Mouse (Mus musculus) regulatory T cell (primary cell): Measurements from ENCODE around the gene Wasf2.

Experiments used
- in situ Hi-C: fragments of 300-600 bp; cut with MboI, MseI; formaldehyde crosslinking; loops from one replicate; pipeline ENCODE4 v1.15.1; 2025; ENCODE audit warnings: high pct_unique_total_duplicates

Wasf2 gene

GRCm38 (mm10) chr4:133121974-133122637 is 8.2 kb upstream of the Wasf2 start:
- in situ Hi-C loops: no loop called here

- in situ Hi-C loops: loop anchor here (5.0 kb wide), 2 partner anchors 35 to 60 kb away; no protein-coding TSS in a partner anchor
Observed at GRCm38 (mm10) chr4:133127079-133127478, 3.2 kb upstream of the Wasf2 start.

GRCm38 (mm10) chr4:133127894-133128293 is 2.4 kb upstream of the Wasf2 start:
- in situ Hi-C loops: loop anchor here (5.0 kb wide), 2 partner anchors 36 to 59 kb away; no protein-coding TSS in a partner anchor

- in situ Hi-C loops: loop anchor here (5.0 kb wide), 2 partner anchors 37 to 58 kb away; no protein-coding TSS in a partner anchor
Observed at GRCm38 (mm10) chr4:133129391-133129790, 914 bp upstream of the Wasf2 start.

- in situ Hi-C loops: no loop called here
Observed at GRCm38 (mm10) chr4:133130890-133131741, 811 bp downstream of the Wasf2 start.

GRCm38 (mm10) chr4:133132027-133132426 is 1.7 kb downstream of the Wasf2 start:
- in situ Hi-C loops: no loop called here

- in situ Hi-C loops: no loop called here
Observed at GRCm38 (mm10) chr4:133136946-133137345, 6.6 kb downstream of the Wasf2 start.

- in situ Hi-C loops: no loop called here
Observed at GRCm38 (mm10) chr4:133138971-133139370, 8.7 kb downstream of the Wasf2 start.

GRCm38 (mm10) chr4:133155006-133155405 is 24.7 kb downstream of the Wasf2 start:
- in situ Hi-C loops: no loop called here

- in situ Hi-C loops: no loop called here
Observed at GRCm38 (mm10) chr4:133155726-133156125, 25.4 kb downstream of the Wasf2 start.

- in situ Hi-C loops: no loop called here
Observed at GRCm38 (mm10) chr4:133156422-133156821, 26.1 kb downstream of the Wasf2 start.

GRCm38 (mm10) chr4:133156831-133157230 is 26.5 kb downstream of the Wasf2 start:
- in situ Hi-C loops: no loop called here

GRCm38 (mm10) chr4:133159127-133159526 is 28.8 kb downstream of the Wasf2 start:
- in situ Hi-C loops: no loop called here

- in situ Hi-C loops: no loop called here
Observed at GRCm38 (mm10) chr4:133159646-133160045, 29.3 kb downstream of the Wasf2 start.

- in situ Hi-C loops: no loop called here
Observed at GRCm38 (mm10) chr4:133160211-133160610, 29.9 kb downstream of the Wasf2 start.

- in situ Hi-C loops: no loop called here
Observed at GRCm38 (mm10) chr4:133160821-133161220, 30.5 kb downstream of the Wasf2 start.

GRCm38 (mm10) chr4:133162196-133162595 is 31.9 kb downstream of the Wasf2 start:
- in situ Hi-C loops: no loop called here

GRCm38 (mm10) chr4:133166773-133167172 is 36.5 kb downstream of the Wasf2 start:
- in situ Hi-C loops: no loop called here

GRCm38 (mm10) chr4:133169237-133170055 is 39.1 kb downstream of the Wasf2 start:
- in situ Hi-C loops: no loop called here

- in situ Hi-C loops: no loop called here
Observed at GRCm38 (mm10) chr4:133170056-133170524, 39.8 kb downstream of the Wasf2 start.

- in situ Hi-C loops: no loop called here
Observed at GRCm38 (mm10) chr4:133170616-133171015, 40.3 kb downstream of the Wasf2 start.

- in situ Hi-C loops: no loop called here
Observed at GRCm38 (mm10) chr4:133172451-133172850, 42.1 kb downstream of the Wasf2 start.
